Mouse (Mus musculus): ENCODE measurements around the gene Nt5c.
"Not testable (repeated sequence)": the region's sequence is repeated elsewhere in the genome, so short reads cannot be mapped to it uniquely, and the experiment has no call there.

Gene Nt5c

DNA sequence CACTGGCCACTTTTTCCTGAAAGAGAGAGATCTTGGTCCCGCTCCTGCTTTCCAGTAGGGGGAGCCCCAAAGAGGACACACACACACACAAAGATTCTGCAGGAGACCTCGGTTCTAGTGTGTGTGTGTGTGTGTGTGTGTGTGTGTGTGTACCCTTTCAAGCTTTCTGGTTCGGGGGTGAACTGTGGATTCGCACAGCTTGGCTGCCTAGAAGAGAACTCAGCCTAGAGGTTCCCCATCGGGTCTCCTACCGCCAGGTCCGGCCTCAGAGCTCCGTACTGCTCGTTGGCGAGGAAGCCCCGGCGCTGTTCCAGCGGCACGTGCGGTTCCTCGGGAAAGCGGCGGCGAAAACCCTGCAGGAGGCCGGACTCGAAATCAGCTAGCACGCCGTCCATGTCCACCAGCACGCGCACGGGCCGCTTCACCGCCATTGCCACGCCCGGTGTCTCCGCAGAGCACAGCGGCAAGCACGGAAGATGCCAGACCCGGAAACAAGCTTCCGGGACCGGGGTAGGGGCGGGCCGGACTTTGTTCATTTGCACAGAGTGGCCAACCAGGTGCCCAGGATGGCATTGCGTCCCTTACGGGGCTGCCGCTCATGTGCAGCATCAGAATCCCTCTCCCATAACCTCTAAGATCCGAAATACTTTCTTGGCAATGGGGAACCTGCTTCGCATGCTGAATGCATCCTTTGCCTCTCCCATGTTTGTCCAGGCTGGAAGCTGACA lies at the start of gene Nt5c:
Nt5c (minus strand) TSS at position 507 of the 728 bp plus-strand sequence.
- DNase-seq (ENCODE audit: low read depth, low spot score), result peak; percentile 55

DNA sequence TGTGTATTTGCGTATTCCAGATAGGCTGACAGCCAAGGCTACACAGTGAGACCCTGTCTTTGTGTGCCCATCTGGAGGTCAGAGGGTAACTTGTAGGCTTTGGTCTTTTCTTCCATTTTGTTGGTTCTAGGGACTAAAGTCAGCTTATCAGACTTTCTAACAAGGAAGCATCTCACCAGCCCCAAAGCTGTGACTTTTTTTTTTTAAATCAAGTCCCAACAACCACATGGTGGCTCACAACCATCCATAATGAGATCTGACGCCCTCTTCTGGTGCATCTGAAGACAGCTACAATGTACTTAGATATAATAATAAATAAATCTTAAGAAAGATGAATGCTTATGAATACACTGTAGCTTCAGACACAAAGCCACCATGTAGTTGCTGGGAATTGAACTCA lies 46.4 kb upstream of the Nt5c start:
- DNase-seq (ENCODE audit: low read depth, low spot score), result no peak

DNA sequence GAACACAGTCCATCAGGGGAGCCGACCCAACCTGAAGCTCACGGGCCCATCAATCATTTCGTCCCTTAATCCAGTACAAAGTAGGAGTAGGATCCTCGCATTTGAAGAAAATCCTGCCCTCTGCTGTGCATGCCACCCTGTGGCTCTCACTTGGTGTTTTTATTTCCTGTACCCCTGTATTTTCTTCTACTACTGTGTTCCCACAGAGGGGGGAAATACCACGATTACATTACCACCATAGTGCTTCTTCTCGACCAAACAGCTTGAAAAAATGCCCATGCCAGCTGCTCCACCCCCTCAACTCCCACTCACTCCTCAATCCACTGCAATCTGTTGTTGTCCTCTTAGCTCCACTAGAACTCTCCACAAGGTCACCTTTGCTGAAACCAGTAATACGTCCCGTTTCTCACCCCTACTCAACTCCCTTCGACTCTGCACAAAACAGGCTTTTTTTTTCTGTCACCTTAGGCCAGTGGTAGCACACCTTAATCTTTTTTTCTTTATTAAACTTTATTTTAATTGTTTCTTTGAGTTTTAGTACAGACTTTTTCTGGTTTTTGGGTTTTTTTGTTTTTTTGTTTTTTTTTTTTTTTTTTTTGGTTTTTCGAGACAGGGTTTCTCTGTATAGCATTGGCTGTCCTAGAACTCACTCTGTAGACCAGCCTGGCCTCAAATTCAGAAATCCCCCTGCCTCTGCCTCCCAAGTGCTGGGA lies 45.4 kb upstream of the Nt5c start:
- no peak for DNase-seq (ENCODE audit: low read depth, low spot score)

DNA sequence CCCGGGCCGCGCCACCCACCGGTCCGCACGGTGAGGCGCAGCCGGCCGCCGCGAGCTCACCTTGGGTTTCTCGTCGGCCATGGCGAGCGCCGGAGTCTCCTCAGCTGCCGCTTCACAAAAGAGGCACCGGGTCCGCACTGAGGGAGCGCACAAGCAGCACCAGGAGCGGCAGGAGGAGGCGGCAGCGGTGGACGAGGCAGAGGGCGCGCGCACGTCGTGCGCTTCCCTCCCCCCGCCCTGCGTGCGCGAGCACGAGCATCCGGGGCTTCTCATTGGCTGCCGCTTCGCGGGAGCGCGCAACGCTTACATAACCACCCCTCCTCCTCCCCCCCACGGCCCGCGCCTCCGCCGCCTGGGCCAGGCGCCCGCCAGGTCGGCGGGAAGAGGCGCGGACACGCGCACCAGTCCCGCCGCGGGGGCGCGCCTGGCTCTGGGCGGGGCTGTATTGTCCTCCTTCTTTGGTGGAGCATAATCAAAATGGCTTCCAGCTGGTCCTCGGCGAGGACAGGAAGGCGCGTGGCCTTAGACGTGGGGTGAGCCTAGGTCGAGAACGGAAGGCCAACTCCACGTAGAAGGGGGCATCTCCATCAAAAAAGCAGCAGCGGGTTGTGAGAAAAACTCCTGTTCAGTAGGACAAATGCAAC lies 44.5 kb upstream of the Nt5c start, which contains the start of gene Sumo2:
Sumo2 (minus strand) TSS at position 239 of the 644 bp plus-strand sequence.
- DNase-seq (ENCODE audit: low read depth, low spot score), result peak; percentile 97

DNA sequence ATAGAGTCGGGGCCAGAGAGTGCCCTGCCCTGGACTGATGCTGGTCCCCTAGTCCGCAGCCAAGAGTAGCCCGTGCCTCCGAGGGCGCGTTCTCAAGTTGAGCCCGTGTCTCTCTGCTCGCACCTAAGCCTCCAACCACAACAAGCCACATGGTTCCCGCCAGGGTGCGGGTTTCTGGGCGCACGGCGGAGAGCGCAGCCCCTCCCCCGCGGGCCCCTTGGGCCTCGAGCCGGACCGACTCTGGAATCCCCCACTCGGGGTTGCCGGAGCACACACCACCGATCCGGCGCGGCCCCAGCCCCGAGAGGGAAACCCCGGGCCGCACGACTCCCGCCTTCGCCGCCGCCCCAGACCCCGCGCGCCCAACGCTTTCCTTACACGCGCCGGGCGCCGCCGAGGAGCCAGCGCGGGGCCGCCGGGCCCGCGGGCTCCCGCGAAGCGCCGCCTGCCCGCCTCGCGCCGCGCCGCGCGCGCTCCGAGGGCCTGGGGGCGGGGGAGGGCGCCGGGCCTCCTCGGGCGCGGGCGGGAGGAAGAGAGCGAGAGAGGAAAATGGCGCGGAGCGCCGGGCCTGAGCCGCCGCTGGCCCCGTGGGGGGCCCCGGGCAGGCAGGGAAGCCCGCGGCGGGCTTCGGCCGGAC lies 43.9 kb upstream of the Nt5c start:
- peak; percentile 45 for DNase-seq (ENCODE audit: low read depth, low spot score)

DNA sequence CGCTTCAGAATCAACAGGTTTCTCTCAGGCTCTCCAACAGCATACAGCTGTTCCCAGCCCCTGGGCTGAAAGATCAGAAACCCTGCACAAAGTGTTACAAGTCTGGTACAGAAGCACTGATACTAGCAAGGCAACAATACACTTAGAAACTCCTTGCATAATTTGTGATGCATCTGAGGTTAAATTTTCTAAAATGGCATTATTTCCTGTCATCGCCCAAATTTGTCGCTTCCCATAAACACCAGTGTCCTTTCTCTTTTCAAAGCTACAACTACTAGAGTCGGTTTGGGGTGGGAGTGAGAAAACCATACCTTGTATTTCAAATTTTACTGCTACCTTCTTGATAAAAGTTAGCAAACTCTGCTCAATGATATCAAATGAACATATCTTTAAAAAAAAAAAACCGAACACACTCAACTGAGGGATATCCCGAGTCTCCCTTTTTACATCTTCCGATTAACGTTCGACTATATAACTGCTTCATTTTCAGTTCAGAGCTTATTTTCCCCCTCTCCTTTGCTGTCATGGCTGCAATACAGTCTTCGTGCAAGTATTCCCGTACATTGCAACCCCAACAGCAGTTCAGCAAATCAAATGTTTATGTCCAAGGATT lies 43.2 kb upstream of the Nt5c start:
- no peak for DNase-seq (ENCODE audit: low read depth, low spot score)

DNA sequence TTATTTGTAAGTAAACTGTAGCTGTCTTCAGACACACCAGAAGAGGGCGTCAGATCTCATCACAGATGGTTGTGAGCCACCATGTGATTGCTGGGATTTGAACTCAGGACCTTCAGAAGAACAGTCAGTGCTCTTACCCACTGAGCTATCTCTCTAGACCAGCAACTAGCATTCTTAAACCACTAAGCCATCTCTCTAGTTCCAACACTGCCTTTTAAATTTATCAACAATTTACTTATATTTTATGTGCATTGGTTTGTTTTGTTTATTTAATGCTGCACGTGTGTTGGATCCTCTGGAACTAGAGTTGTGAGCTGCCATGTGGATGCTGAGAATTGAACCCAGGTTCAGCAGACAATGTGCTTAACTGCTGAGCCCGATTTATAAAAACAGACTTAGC lies 34.8 kb upstream of the Nt5c start:
- not testable (repeated sequence) for DNase-seq (ENCODE audit: low read depth, low spot score)

DNA sequence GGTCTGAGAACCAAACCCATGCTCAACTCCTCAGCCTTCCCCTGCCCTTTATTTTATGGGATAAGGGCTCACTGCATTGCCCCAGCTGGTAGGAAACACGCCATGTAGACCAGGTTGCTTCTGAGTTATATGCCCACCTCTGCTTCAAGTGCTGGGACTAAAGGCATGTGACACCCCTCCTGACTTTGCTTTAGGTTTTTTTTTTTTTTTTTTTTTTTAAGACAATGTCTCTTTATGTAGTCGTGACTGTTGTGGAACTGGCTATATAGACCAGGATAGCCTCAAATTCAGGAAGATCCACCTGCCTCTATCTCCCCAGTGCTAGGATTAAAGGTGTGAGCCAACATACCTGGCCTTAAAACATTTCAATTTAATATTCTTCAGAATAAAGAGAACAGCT lies 31.0 kb upstream of the Nt5c start:
- no peak for DNase-seq (ENCODE audit: low read depth, low spot score)

DNA sequence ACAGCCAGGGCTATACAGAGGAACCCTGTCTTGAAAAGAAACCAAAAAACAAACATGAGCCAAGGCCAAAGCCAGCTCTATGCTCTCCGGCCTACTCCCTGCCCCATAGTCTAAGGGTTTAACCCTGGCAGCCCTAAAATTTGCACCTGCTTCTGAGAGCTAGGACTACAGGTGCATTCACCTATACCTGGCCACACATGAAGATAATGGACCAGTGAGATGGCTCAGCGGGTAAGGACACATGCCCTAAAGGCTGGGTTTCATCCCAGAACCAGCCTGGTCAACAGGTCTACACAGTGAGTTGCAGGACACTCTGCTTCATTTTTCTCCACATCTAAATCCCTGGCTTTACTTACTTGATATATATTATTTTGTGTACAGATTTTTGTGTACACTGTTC lies 30.6 kb upstream of the Nt5c start:
- no peak for DNase-seq (ENCODE audit: low read depth, low spot score)

DNA sequence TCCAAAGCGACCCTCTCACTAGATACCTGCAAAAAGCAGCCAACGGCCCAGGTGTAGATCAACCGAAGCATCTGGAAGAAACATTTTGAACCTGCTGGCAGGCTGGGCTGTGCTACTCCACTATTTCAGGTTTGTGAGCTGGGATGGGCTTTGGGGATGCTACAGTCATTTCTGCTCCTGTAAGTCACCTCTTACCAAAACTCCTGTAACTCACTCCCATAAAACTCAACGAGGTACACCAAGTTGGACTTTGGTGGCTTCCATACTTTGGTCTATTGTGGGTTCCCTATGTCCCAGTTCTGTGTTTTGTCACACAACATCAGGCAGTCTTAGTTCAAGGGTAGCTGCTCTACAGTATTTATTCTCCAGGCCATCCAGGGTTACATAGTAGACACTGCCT lies 29.4 kb upstream of the Nt5c start:
- DNase-seq (ENCODE audit: low read depth, low spot score), result no peak

DNA sequence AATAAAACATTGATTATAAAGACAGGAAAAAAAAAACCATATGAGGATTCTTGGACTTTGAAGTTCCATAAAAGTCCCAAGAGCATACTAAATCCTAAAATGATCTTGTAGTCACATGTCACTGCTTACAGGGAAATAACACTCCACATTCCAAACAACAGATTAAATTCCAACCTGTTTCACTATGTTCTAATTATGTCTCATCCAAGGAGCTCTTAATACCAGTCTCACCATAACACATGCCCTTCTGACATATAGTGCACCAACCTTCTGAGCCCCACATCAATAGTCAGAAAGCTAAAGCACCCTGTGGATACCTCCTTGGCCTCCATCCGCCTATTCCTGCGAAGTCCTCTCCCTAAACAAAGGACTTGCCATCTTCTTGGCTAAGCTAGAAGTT lies 28.6 kb upstream of the Nt5c start:
- DNase-seq (ENCODE audit: low read depth, low spot score), result no peak

DNA sequence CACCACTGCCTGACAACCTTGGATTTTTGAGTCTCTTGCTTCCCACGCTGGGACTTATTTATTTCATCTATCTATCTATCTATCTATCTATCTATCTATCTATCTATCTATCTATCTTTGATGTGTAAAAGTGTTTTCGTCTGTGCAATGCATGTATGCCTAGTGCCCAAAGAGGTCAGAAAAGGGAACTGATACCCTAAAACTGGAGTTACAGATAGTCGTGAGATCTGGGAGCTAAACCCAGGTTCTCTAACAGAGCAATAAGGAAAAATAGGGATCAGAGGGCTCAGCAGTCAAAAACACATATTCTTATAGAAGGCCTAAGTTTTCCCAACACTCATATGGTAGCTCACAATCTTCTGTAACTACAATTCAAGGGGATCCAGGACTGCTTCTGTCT lies 27.9 kb upstream of the Nt5c start:
- no peak for DNase-seq (ENCODE audit: low read depth, low spot score)

DNA sequence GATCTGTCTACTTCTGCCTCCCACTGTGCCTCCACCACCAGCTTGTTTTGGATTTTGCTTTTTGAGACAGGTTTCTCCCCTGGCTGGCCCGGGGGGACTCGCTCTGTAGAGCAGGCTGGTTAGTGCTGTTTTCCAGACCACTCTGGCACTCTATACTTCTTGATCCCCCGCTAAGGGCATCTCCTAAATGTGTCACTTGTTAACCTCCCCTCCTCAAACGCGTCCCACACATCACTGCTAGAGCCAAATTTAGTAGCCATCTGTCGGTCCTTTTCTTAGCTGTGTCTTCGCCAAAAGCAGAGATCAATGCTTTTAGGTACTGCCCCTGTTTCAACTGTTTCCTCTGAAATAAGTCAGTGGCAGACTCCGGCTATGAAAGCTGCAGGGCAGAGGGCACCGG lies 27.0 kb upstream of the Nt5c start:
- no peak for DNase-seq (ENCODE audit: low read depth, low spot score)

DNA sequence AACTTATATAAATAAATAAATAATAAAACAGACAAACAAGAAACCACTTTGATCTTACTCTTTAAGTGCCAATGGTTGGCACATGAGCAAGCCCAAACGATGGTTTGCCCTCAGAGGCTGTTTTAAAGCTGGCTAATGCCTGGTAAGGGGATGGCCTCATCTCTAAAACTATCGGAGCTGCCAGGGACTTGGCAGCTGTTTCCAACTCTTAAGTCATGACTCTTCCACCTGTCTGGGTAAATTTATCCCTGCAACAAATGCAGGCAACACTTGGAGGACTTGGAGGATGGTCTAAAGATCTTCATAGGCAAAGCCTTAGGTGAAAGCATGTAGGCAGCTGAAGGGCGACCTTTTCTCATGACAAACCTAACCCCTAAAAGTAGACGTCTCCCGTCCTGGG lies 25.3 kb upstream of the Nt5c start:
- DNase-seq (ENCODE audit: low read depth, low spot score), result no peak

DNA sequence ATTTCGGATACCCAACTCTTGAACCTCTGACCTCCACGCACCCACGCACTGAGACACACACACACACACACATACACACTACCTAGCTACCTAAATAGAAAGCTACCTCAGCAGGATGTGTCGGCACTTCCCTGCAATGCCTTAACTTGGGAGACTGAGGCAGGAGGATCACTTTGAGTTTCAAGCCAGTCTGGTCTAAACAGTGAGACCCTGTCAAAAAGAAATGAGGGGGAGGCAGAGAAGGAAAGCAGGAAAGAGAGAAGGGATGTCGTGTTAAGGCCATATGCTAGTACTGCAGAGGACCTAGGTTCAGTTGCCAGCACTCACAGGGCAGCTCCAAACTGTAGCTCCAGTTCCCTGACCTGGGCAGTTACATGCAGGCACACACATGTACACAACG lies 23.4 kb upstream of the Nt5c start:
- no peak for DNase-seq (ENCODE audit: low read depth, low spot score)

DNA sequence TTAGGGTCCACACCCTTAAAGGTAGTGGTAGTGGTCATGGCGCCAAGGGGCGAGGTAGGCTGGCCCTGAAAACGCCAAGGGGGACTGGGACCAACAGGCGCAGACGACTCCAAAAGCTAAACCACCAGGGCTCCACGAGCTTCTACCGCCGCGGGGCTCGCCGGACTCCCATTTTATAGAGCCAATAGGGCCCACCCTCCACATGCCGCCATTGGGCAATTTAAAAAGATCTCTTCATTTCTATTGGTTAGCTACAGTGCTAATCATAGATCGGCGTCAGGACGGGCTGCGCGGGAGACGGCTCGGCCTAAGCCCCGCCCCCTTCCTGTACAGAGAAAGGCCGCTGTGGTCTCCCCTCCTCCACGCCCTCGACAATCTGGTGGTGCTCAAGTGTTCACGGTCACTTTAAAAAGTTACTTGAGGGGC lies 22.6 kb upstream of the Nt5c start, which contains the start of gene Jpt1:
Jpt1 (minus strand) TSS at position 150 of the 426 bp plus-strand sequence.
- DNase-seq (ENCODE audit: low read depth, low spot score), result peak; percentile 94

DNA sequence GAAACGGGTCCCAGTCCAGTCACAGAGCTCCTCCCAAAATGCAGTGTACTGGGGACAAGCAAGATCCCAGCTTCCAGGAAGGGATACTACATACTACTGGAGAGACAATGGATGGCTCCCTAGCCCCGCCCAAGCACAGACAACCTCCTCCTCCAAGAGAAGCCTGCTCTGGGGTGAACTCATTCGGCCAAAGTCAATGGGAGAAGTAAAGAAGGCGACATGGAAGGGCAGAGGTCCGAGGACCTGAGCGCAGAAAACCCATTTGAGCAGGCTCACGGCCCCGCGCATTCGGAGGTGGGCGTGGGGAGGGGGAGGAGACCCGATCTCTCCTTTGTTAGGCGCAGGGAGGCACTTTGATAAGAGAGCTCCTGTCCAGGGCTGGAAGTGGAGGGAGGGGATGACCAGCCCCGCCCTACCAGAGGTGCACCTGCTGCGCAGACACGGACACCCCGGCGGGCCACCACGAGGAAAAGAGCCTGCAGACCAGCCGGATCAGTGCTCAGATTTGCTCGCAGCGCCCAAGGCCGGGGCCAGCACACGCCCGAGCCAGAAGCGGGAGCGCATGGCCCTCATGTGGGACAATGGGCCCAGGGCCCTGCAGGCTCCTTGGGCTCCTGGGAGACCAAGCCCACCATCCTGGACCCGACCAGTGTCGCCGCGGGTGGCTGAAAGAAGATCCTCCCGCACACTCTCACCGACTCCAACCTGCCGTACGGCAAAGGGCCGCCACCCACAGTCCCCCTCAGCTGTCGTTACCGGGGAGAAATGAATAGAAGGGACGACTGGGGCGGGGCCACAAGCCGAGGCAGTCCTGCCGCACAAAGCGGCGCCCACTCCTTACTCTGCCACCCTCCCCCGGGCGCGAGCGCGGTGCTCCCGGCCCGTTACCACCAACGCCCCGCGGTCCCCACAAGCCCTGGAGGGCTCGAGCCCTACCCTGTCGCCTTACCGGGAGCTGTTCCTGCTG lies 21.9 kb upstream of the Nt5c start:
- peak; percentile 32 for DNase-seq (ENCODE audit: low read depth, low spot score)

DNA sequence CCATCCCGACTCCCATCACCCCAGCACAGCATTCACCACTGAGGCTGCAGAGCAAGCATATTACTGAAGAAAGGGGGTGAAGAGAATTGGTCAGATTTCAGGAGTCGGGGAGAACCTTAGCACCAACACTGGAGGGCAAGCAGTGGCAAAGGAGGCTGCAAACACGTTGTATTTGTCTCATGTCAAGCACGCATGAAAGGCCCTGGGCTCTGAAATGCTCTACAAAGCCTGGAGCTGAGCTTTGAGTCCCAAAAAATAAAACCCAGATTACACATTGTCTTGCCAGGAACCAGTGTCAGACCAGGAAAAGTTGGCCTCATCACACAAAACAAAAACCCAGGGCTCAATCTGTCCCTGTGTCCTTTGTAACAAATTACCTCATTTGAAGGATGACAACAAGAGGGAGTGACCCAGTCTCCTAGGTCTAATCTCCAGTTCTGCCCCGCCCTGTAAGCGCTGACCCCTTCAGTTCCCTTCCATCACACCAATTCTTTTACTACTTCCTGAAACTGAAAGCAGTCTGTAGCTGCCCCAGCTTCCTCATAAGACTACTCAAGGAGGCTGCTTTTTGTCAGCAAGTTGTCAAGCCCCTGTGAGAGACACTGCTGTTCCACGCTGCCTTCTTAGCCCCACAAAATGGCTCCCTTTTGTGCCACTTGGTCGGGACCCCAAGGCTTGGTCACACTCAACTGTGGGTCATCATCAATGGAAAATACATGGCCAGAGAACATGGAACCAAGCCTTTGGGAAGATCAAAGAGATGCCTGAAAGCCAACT lies 20.9 kb upstream of the Nt5c start:
- no peak for DNase-seq (ENCODE audit: low read depth, low spot score)

DNA sequence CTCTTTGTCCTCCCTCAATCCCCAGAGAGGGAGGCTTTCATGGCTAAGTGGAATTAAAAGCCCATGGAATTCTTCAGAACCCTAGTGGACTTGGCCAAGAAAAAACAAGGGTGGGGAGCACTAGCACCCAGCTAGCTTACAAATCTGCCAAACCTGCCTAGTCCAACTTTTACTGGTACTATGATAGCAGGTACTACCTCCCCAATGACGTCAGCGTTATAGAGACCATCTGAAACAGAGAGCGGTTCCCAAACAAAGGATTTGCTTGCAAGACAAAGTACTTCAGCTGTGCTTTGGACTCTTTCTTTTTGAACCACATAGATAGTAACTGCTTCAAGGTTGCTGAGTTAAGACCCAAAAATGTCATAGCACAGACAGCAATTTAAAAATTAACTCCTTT lies 20.3 kb upstream of the Nt5c start:
- DNase-seq (ENCODE audit: low read depth, low spot score), result no peak

DNA sequence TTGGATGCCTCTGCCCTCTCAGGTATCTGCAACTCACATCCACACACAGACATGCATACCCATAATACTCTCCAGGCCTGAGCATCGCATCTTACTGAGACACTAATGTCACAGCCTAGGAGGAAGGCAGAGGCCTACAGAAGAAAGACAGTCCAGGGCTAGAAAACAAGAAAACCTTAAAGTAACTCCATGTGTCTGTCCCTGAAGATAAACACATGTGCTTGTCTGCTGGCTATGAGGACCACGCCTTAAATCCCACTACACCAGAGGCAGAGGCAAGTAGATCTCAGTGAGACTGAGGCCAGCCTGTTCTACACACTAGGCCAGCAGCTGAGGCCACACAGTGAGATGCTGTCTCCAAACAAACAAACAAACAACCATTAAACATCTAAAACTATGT lies 19.5 kb upstream of the Nt5c start:
- no peak for DNase-seq (ENCODE audit: low read depth, low spot score)
